Mouse (Mus musculus) MEL (cell line): ENCODE data around the gene Pik3ca. TPM values are rescaled to one million over a fixed set of nuclear protein-coding genes. Genes with fewer than 3 reads are reported as not detected.

Experiments
- DNase-seq: peaks from one replicate; pipeline ENCODE4 v3.0.0; 2011; ENCODE audit warnings: low read depth, low spot score
- H3K27ac ChIP-seq: 2 replicates; pipeline ENCODE4 v1.5.1; 2012; ENCODE audit warnings: low read depth, mild to moderate bottlenecking, control low read depth, low read length, moderate library complexity; ENCODE audit not compliant: control insufficient read depth
- H3K27me3 ChIP-seq, 2 experiments: fragments of 150-350 bp in 1 of 2; sonication (generic) in 1 of 2; 2 replicates each; pipeline ENCODE4 v1.6.1; 2012; ENCODE audit warnings: low read length in 2 of 2, mild to moderate bottlenecking in 2 of 2, improper control_type of control experiment in 1 of 2, moderate library complexity in 1 of 2; ENCODE audit not compliant: insufficient read depth in 2 of 2, control insufficient read depth in 1 of 2
- H3K36me3 ChIP-seq, 2 experiments: 2 replicates each; pipeline ENCODE4 v1.6.1; 2012 to 2014; ENCODE audit warnings: low read length in 2 of 2, improper control_type of control experiment in 1 of 2, inconsistent platforms in 1 of 2, mild to moderate bottlenecking in 1 of 2; ENCODE audit not compliant: insufficient read depth in 2 of 2, control insufficient read depth in 1 of 2
- H3K4me1 ChIP-seq, 2 experiments: fragments of 150-350 bp in 1 of 2; sonication (generic) in 1 of 2; 2 replicates each; pipeline ENCODE4 v1.6.1; 2012; ENCODE audit warnings: low read length in 2 of 2, improper control_type of control experiment in 1 of 2, mild to moderate bottlenecking in 1 of 2; ENCODE audit not compliant: insufficient read depth in 2 of 2, control insufficient read depth in 1 of 2
- H3K4me3 ChIP-seq, 2 experiments: fragments of 150-350 bp in 1 of 2; sonication (generic) in 1 of 2; 2 replicates each; pipeline ENCODE4 v1.5.1; 2012; ENCODE audit warnings: low read depth in 2 of 2, low read length in 2 of 2, mild to moderate bottlenecking in 2 of 2, moderate library complexity in 2 of 2, control low read depth in 1 of 2, improper control_type of control experiment in 1 of 2; ENCODE audit not compliant: control insufficient read depth in 1 of 2, insufficient read depth in 1 of 2
- H3K79me2 ChIP-seq: 2 replicates; pipeline ENCODE4 v1.6.1; 2012; ENCODE audit warnings: mild to moderate bottlenecking, low read length, moderate library complexity; ENCODE audit not compliant: control insufficient read depth, poor library complexity, insufficient read depth
- H3K9ac ChIP-seq: 2 replicates; pipeline ENCODE4 v1.6.1; 2012; ENCODE audit warnings: low read depth, mild to moderate bottlenecking, control low read depth, low read length, moderate library complexity; ENCODE audit not compliant: control insufficient read depth, poor library complexity, severe bottlenecking
- H3K9me3 ChIP-seq: fragments of 150-350 bp; sonication (generic); replicated peaks from 2 replicates; pipeline ENCODE4 v1.6.1; 2012; ENCODE audit warnings: mild to moderate bottlenecking, low read length, improper control_type of control experiment, moderate library complexity; ENCODE audit not compliant: insufficient read depth
- BHLHE40 ChIP-seq: IDR thresholded peaks from 2 replicates; pipeline ENCODE4 v1.6.1; 2012; ENCODE audit warnings: low read depth, mild to moderate bottlenecking, inconsistent platforms, low read length, improper control_type of control experiment, borderline replicate concordance
- CHD1 ChIP-seq: IDR thresholded peaks from 2 replicates; pipeline ENCODE4 v1.6.1; 2012; ENCODE audit warnings: low read depth, mild to moderate bottlenecking, inconsistent platforms, low read length, improper control_type of control experiment
- CHD2 ChIP-seq: IDR thresholded peaks from 2 replicates; pipeline ENCODE4 v1.6.1; 2011; ENCODE audit warnings: low read length, improper control_type of control experiment
- CTCF ChIP-seq, 3 experiments: IDR thresholded peaks in 2 of 3; conservative IDR thresholded peaks in 1 of 3; 2 replicates each; pipeline ENCODE4 v1.5.1; 2011 to 2012; ENCODE audit warnings: low read length in 3 of 3, low read depth in 2 of 3, mild to moderate bottlenecking in 2 of 3, improper control_type of control experiment in 1 of 3, inconsistent platforms in 1 of 3, mixed read lengths in 1 of 3, moderate library complexity in 1 of 3; ENCODE audit not compliant: control insufficient read depth in 1 of 3, insufficient read depth in 1 of 3, poor library complexity in 1 of 3, severe bottlenecking in 1 of 3
- E2F4 ChIP-seq: IDR thresholded peaks from 2 replicates; pipeline ENCODE4 v1.6.1; 2011; ENCODE audit warnings: low read depth, low read length, improper control_type of control experiment, borderline replicate concordance
- EP300 ChIP-seq, 2 experiments: IDR thresholded peaks; 2 replicates each; pipeline ENCODE4 v1.6.1; 2011; ENCODE audit warnings: improper control_type of control experiment in 2 of 2, low read length in 2 of 2, low read depth in 1 of 2, mild to moderate bottlenecking in 1 of 2
- GABPA ChIP-seq: IDR thresholded peaks from 2 replicates; pipeline ENCODE4 v1.6.1; 2012; ENCODE audit warnings: low read depth, mild to moderate bottlenecking, inconsistent platforms, low read length, improper control_type of control experiment, moderate library complexity
- HCFC1 ChIP-seq: IDR thresholded peaks from 2 replicates; pipeline ENCODE4 v1.6.1; 2012; ENCODE audit warnings: low read depth, mild to moderate bottlenecking, inconsistent platforms, low read length, improper control_type of control experiment, moderate library complexity
- MAFK ChIP-seq: IDR thresholded peaks from 2 replicates; pipeline ENCODE4 v1.6.1; 2011; ENCODE audit warnings: low read depth, mild to moderate bottlenecking, low read length, improper control_type of control experiment, borderline replicate concordance
- MAX ChIP-seq: IDR thresholded peaks from 2 replicates; pipeline ENCODE4 v1.6.1; 2011; ENCODE audit warnings: low read length, improper control_type of control experiment
- MAZ ChIP-seq: IDR thresholded peaks from 2 replicates; pipeline ENCODE4 v1.6.1; 2012; ENCODE audit warnings: low read depth, mild to moderate bottlenecking, inconsistent platforms, low read length, improper control_type of control experiment
- MEF2A ChIP-seq: IDR thresholded peaks from 2 replicates; pipeline ENCODE4 v1.6.1; 2014; ENCODE audit warnings: low read depth, mild to moderate bottlenecking, inconsistent platforms, low read length, improper control_type of control experiment; ENCODE audit not compliant: poor library complexity, insufficient replicate concordance, severe bottlenecking; ENCODE audit errors: extremely low read depth
- MXI1 ChIP-seq: IDR thresholded peaks from 2 replicates; pipeline ENCODE4 v1.6.1; 2011; ENCODE audit warnings: mild to moderate bottlenecking, low read depth, low read length, improper control_type of control experiment
- MYB ChIP-seq: IDR thresholded peaks from 2 replicates; pipeline ENCODE4 v1.6.1; 2011; ENCODE audit warnings: mild to moderate bottlenecking, low read depth, low read length, improper control_type of control experiment
- MYC ChIP-seq: IDR thresholded peaks from 2 replicates; pipeline ENCODE4 v1.6.1; 2011; ENCODE audit warnings: low read depth, mild to moderate bottlenecking, low read length, improper control_type of control experiment, moderate library complexity
- NELFE ChIP-seq: IDR thresholded peaks from 2 replicates; pipeline ENCODE4 v1.6.1; 2011; ENCODE audit warnings: low read depth, low read length, improper control_type of control experiment
- NRF1 ChIP-seq: IDR thresholded peaks from 2 replicates; pipeline ENCODE4 v1.6.1; 2014; ENCODE audit warnings: low read depth, mild to moderate bottlenecking, inconsistent platforms, low read length, improper control_type of control experiment, moderate library complexity; ENCODE audit not compliant: poor library complexity, insufficient read depth, severe bottlenecking
- POLR2AphosphoS2 ChIP-seq: IDR thresholded peaks from 2 replicates; pipeline ENCODE4 v1.6.1; 2011; ENCODE audit warnings: low read length, improper control_type of control experiment
- POLR2AphosphoS5 ChIP-seq: IDR thresholded peaks from 2 replicates; pipeline ENCODE4 v1.6.1; 2012; ENCODE audit warnings: low read depth, borderline replicate concordance, mild to moderate bottlenecking, inconsistent platforms, low read length, moderate library complexity, mixed read lengths
- RAD21 ChIP-seq: IDR thresholded peaks from 2 replicates; pipeline ENCODE4 v1.6.1; 2011; ENCODE audit warnings: mild to moderate bottlenecking, low read depth, low read length, improper control_type of control experiment
- SIN3A ChIP-seq: IDR thresholded peaks from 2 replicates; pipeline ENCODE4 v1.6.1; 2012; ENCODE audit warnings: low read length, improper control_type of control experiment, inconsistent platforms
- SMC3 ChIP-seq: IDR thresholded peaks from 2 replicates; pipeline ENCODE4 v1.6.1; 2011; ENCODE audit warnings: low read depth, low read length, improper control_type of control experiment
- TAL1 ChIP-seq: IDR thresholded peaks from 2 replicates; pipeline ENCODE4 v1.6.1; 2012; ENCODE audit warnings: mild to moderate bottlenecking, inconsistent platforms, low read length, moderate library complexity, mixed read lengths
- TBP ChIP-seq: IDR thresholded peaks from 2 replicates; pipeline ENCODE4 v1.8.0; 2011; ENCODE audit warnings: low read depth, low read length, improper control_type of control experiment
- TCF12 ChIP-seq: IDR thresholded peaks from 2 replicates; pipeline ENCODE4 v1.6.1; 2014; ENCODE audit warnings: low read depth, mild to moderate bottlenecking, inconsistent platforms, low read length, improper control_type of control experiment, moderate library complexity
- UBTF ChIP-seq: IDR thresholded peaks from 2 replicates; pipeline ENCODE4 v1.6.1; 2012; ENCODE audit warnings: low read depth, mild to moderate bottlenecking, inconsistent platforms, low read length, improper control_type of control experiment, moderate library complexity, borderline replicate concordance; ENCODE audit not compliant: insufficient read depth
- USF1 ChIP-seq: IDR thresholded peaks from 2 replicates; pipeline ENCODE4 v1.6.1; 2014; ENCODE audit warnings: low read depth, mild to moderate bottlenecking, inconsistent platforms, low read length, improper control_type of control experiment, moderate library complexity
- ZMIZ1 ChIP-seq: IDR thresholded peaks from 2 replicates; pipeline ENCODE4 v1.6.1; 2012; ENCODE audit warnings: low read depth, mild to moderate bottlenecking, inconsistent platforms, low read length, improper control_type of control experiment, moderate library complexity
- ZNF384 ChIP-seq: IDR thresholded peaks from 2 replicates; pipeline ENCODE4 v1.6.1; 2012; ENCODE audit warnings: low read depth, mild to moderate bottlenecking, inconsistent platforms, low read length, improper control_type of control experiment
- polyA plus RNA-seq, 2 experiments: library from polyadenylated mRNA; stranded (reverse) in 1 of 2; unstranded in 1 of 2; fragments of >175 nt in 1 of 2; fragments of >200 nt in 1 of 2; gene quantifications; 2 replicates each; pipeline versions ENCODE4 v1.2.1 to v1.2.4; 2012; ENCODE audit warnings: low replicate concordance in 2 of 2, low read depth in 1 of 2; ENCODE audit not compliant: insufficient read length in 2 of 2, insufficient read depth in 1 of 2, missing spikeins in 1 of 2
- total RNA-seq: library from RNA; depleted of rRNA; stranded (reverse); fragments of 300-350 nt; gene quantifications from 2 replicates; pipeline ENCODE4 v1.2.3, GENCODE M21; 2012

Gene Pik3ca
- total and polyA plus RNA-seq, 3 experiments = 11.7 to 13.1 TPM; not detected in 1

- TF ChIP-seq E2F4 (no peak), HCFC1 (peak; percentile 56), MEF2A (no peak), ZNF384 (no peak), CHD1 (0 out of 2 replicates have a peak, but pooled peaks have one; percentile 57), ZMIZ1 (peak; percentile 52; the same call in 1 of the 2 replicates), TAL1 (no peak), MYB (no peak), SIN3A (peak; percentile 47; the same call in 1 of the 2 replicates), USF1 (peak; percentile 27; the same call in 1 of the 2 replicates), CHD2 (no peak), RAD21 (peak; percentile 29), POLR2AphosphoS5 (no peak), TCF12 (peak; percentile 69), MAX (peak; percentile 84), NELFE (peak; percentile 69)
Observed at GRCm38 (mm10) chr3:32510375-32511190, 113.1 kb downstream of the Pik3ca start (continued).

- H3K9me3 ChIP-seq = no peaks in the 10 kb centered on the region
- peak overlapping the region; percentile 53 to 83 for H3K4me3 ChIP-seq
- no peaks in the 10 kb centered on the region for H3K27me3 ChIP-seq
- H3K4me1 ChIP-seq = peaks cover 14 to 18% of the 10 kb centered on the region in 2 experiments
- H3K79me2 ChIP-seq = peaks cover 23% of the 10 kb centered on the region
- TF ChIP-seq E2F4 (0 out of 2 replicates have a peak, but pooled peaks have one; percentile 62), MYC (peak; percentile 20; the same call in 1 of the 2 replicates), UBTF (no peak), MYB (no peak), HCFC1 (no peak), MAZ (no peak), CTCF (IDR thresholded peaks at IDR 0.05 in 2 of 3, conservative IDR thresholded peaks at IDR 0.05 in 1 of 3; ENCODE audit: control insufficient read depth in 1 of 3, insufficient read depth in 1 of 3, low read depth in 2 of 3, low read length in 3 of 3, poor library complexity in 1 of 3, severe bottlenecking in 1 of 3) (no peak), TAL1 (no peak), SIN3A (peak; percentile 4; the same call in 1 of the 2 replicates), SMC3 (0 out of 2 replicates have a peak, but pooled peaks have one; percentile 2), ZMIZ1 (no peak), CHD2 (no peak), MAFK (no peak), MEF2A (no peak), BHLHE40 (0 out of 2 replicates have a peak, but pooled peaks have one; percentile 3), TBP (no peak; the same call in 1 of the 2 replicates), POLR2AphosphoS2 (no peak), NRF1 (peak; percentile 61), NELFE (no peak), ZNF384 (no peak), MXI1 (peak; percentile 5; the same call in 1 of the 2 replicates), GABPA (no peak), EP300 (IDR thresholded peaks at IDR 0.05; ENCODE audit: low read depth in 1 of 2, low read length in 2 of 2) (no peak), RAD21 (no peak)
- H3K27ac ChIP-seq = peak overlapping the region; percentile 81
- peaks cover 3 to 20% of the 10 kb centered on the region in 2 experiments; a peak in 3 of 4 replicates for H3K36me3 ChIP-seq
- H3K9ac ChIP-seq = peak overlapping the region; percentile 91
- DNase-seq = peak; percentile 76
Observed at GRCm38 (mm10) chr3:32511191-32511550, 113.7 kb downstream of the Pik3ca start.
